Mouse (Mus musculus): ENCODE measurements around the gene Mrps22. TPM values are rescaled to one million over a fixed set of nuclear protein-coding genes. Genes with fewer than 3 reads are reported as not detected.
A peak's percentile ranks its signal among the peaks of the same experiment; 100 is the strongest.

Gene Mrps22
- total and polyA plus RNA-seq, 2 experiments from 2014 or later, result 46.7 to 54.1 TPM

DNA sequence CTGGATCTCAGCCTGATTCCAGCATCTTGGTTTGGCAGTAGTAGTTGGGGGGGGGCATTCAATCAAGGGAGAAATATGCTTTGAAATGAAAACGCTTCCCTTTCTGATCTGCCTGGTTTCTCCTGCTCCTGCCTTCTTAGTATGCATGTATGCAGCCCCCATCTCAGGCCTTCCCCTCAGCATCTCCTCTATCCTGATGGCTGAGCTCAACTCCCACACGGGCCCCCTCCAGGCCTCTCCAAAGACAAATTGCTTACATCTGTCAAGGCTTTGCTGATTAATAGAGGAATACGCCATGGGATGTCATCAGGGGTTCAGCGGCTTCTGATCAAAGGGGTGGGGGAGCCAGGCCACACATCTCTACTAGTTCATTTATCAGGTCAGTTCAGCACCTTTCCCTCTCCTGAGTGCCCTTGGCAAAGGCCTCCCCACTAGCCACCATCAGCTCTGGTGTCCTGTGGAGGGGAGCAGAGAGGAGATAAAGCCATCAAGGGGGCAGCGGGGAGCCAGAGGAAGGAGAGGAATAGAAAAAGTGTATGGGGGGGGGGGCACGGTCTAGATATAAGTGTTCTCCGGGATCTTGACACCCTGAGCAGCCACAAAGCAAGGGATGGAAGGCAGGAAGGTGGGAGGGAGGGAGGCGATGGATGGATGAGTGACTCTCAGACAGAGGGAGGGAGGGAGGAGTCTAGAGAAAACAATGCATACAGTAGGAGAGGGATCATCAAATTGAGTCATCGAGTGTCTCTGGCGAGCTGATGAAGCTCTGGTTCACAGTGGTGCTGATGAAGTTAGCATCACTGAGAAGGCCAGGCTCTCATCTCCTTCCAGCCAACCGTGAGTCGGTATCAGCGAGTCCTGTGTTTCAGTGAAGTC, 32.1 kb upstream of the Mrps22 start:
- 0 out of 2 replicates have a peak, but pooled peaks cover 3% of the 10 kb centered on the region for H3K27me3 ChIP-seq (ENCODE audit: control insufficient read depth, insufficient read depth, low read length)
- H3K9ac ChIP-seq (replicated peaks; ENCODE audit: low read depth, low read length), result no peak overlapping the region
- H3K27ac ChIP-seq (ENCODE audit: low read depth), result no peak overlapping the region
- no peak overlapping the region for H3K4me3 ChIP-seq (ENCODE audit: low read depth, low read length)
- H3K36me3 ChIP-seq (replicated peaks; ENCODE audit: control insufficient read depth, insufficient read depth, low read length), result no peaks in the 10 kb centered on the region
- DNase-seq (ENCODE audit: low spot score), result no peak
- 57% methylated on average over 13 of the region's 13 CpGs for WGBS
- no peak overlapping the region for H3K4me2 ChIP-seq (ENCODE audit: low read depth, low read length)
- H3K4me1 ChIP-seq (ENCODE audit: control insufficient read depth, insufficient read depth), result no peaks in the 10 kb centered on the region
- TF ChIP-seq CTCF (IDR thresholded peaks at IDR 0.05; ENCODE audit: low read depth) (no peak), EP300 (IDR thresholded peaks at IDR 0.05; ENCODE audit: low read depth) (no peak)
- ATAC-seq (ENCODE audit: insufficient read depth, low read depth), result no peak
- no peaks in the 10 kb centered on the region for H3K9me3 ChIP-seq (replicated peaks; ENCODE audit: control insufficient read depth, low read length)

GRCm38 (mm10) chr9:98628480-98628879, 27.0 kb upstream of the Mrps22 start:
- H3K4me2 ChIP-seq (ENCODE audit: low read depth, low read length), result no peak overlapping the region
- no peaks in the 10 kb centered on the region for H3K4me1 ChIP-seq (ENCODE audit: control insufficient read depth, insufficient read depth)
- 0 out of 2 replicates have a peak, but pooled peaks cover 3% of the 10 kb centered on the region for H3K27me3 ChIP-seq (ENCODE audit: control insufficient read depth, insufficient read depth, low read length)
- H3K9me3 ChIP-seq (replicated peaks; ENCODE audit: control insufficient read depth, low read length), result no peaks in the 10 kb centered on the region
- no peak for ATAC-seq (ENCODE audit: insufficient read depth, low read depth)
- 20% methylated on average over 3 of the region's 3 CpGs for WGBS
- no peak overlapping the region for H3K27ac ChIP-seq (ENCODE audit: low read depth)
- H3K4me3 ChIP-seq (ENCODE audit: low read depth, low read length), result no peak overlapping the region
- TF ChIP-seq EP300 (IDR thresholded peaks at IDR 0.05; ENCODE audit: low read depth) (no peak), CTCF (IDR thresholded peaks at IDR 0.05; ENCODE audit: low read depth) (peak; percentile 14; the same call in 1 of the 2 replicates)
- no peaks in the 10 kb centered on the region for H3K36me3 ChIP-seq (replicated peaks; ENCODE audit: control insufficient read depth, insufficient read depth, low read length)
- H3K9ac ChIP-seq (replicated peaks; ENCODE audit: low read depth, low read length), result no peak overlapping the region
- DNase-seq (ENCODE audit: low spot score), result no peak

DNA sequence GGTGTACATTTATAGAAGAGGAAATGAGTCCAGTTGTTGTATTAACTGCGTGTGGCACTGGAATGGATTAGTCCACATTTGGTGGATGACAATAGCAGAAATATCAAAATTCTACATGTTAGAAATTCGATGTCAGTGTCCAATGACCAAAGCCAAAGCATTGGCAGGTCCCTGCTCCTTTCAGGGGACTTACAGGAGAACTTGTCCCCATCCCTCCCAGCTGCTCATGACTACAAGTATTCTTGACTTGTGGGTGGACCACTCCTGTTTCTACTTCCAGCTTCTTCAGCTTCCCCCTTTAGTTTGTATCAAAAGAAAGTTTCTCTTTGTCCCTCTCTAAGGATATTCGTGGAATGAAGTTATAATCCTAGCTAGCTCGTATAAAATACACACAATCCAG, 3.4 kb upstream of the Mrps22 start:
- Histone ChIP-seq H3K9me3 (replicated peaks; ENCODE audit: control insufficient read depth, low read length) (no peaks in the 10 kb centered on the region), H3K9ac (replicated peaks; ENCODE audit: low read depth, low read length) (no peak overlapping the region), H3K27ac (ENCODE audit: low read depth) (no peak overlapping the region), H3K27me3 (ENCODE audit: control insufficient read depth, insufficient read depth, low read length) (no peaks in the 10 kb centered on the region), H3K4me3 (ENCODE audit: low read depth, low read length) (no peak overlapping the region), H3K36me3 (replicated peaks; ENCODE audit: control insufficient read depth, insufficient read depth, low read length) (no peaks in the 10 kb centered on the region), H3K4me1 (ENCODE audit: control insufficient read depth, insufficient read depth) (peaks cover 11% of the 10 kb centered on the region), H3K4me2 (ENCODE audit: low read depth, low read length) (no peak overlapping the region)
- TF ChIP-seq CTCF (IDR thresholded peaks at IDR 0.05; ENCODE audit: low read depth) (no peak), EP300 (IDR thresholded peaks at IDR 0.05; ENCODE audit: low read depth) (no peak)
- no peak for ATAC-seq (ENCODE audit: insufficient read depth, low read depth)
- WGBS, result 59% methylated on average over 4 of the region's 4 CpGs
- DNase-seq (ENCODE audit: low spot score), result no peak

GRCm38 (mm10) chr9:98601837-98602359, 438 bp upstream of the Mrps22 start:
- DNase-seq (ENCODE audit: low spot score) (no peak), ATAC-seq (ENCODE audit: insufficient read depth, low read depth) (no peak)
- Histone ChIP-seq H3K4me2 (ENCODE audit: low read depth, low read length) (peak overlapping the region; percentile 89), H3K27ac (ENCODE audit: low read depth) (no peak overlapping the region), H3K4me1 (ENCODE audit: control insufficient read depth, insufficient read depth) (peaks cover 11% of the 10 kb centered on the region), H3K36me3 (replicated peaks; ENCODE audit: control insufficient read depth, insufficient read depth, low read length) (peaks cover 12% of the 10 kb centered on the region; the same call in 1 of the 2 replicates), H3K9ac (replicated peaks; ENCODE audit: low read depth, low read length) (peak overlapping the region; percentile 71; the same call in 1 of the 2 replicates), H3K4me3 (ENCODE audit: low read depth, low read length) (peak overlapping the region; percentile 81), H3K27me3 (ENCODE audit: control insufficient read depth, insufficient read depth, low read length) (no peaks in the 10 kb centered on the region), H3K9me3 (replicated peaks; ENCODE audit: control insufficient read depth, low read length) (no peaks in the 10 kb centered on the region)
- 52% methylated on average over 11 of the region's 11 CpGs for WGBS
- TF ChIP-seq EP300 (IDR thresholded peaks at IDR 0.05; ENCODE audit: low read depth), result no peak
- TF ChIP-seq CTCF (IDR thresholded peaks at IDR 0.05; ENCODE audit: low read depth), result no peak

- no peak overlapping the region for H3K4me3 ChIP-seq (ENCODE audit: low read depth, low read length)
- no peak overlapping the region for H3K27ac ChIP-seq (ENCODE audit: low read depth)
- WGBS, result 77% methylated on average over 6 of the region's 6 CpGs
- TF ChIP-seq EP300 (IDR thresholded peaks at IDR 0.05; ENCODE audit: low read depth), result no peak
- TF ChIP-seq CTCF (IDR thresholded peaks at IDR 0.05; ENCODE audit: low read depth), result no peak
- no peak overlapping the region; the same call in 1 of the 2 replicates for H3K9ac ChIP-seq (replicated peaks; ENCODE audit: low read depth, low read length)
- H3K36me3 ChIP-seq (replicated peaks; ENCODE audit: control insufficient read depth, insufficient read depth, low read length), result peaks cover 27% of the 10 kb centered on the region
- no peaks in the 10 kb centered on the region for H3K9me3 ChIP-seq (replicated peaks; ENCODE audit: control insufficient read depth, low read length)
- DNase-seq (ENCODE audit: low spot score) (no peak), ATAC-seq (ENCODE audit: insufficient read depth, low read depth) (no peak)
- H3K4me1 ChIP-seq (ENCODE audit: control insufficient read depth, insufficient read depth), result peaks cover 11% of the 10 kb centered on the region
- no peak overlapping the region for H3K4me2 ChIP-seq (ENCODE audit: low read depth, low read length)
- no peaks in the 10 kb centered on the region for H3K27me3 ChIP-seq (ENCODE audit: control insufficient read depth, insufficient read depth, low read length)
Observed at GRCm38 (mm10) chr9:98600094-98600493, 1.4 kb downstream of the Mrps22 start.

All from heart, postnatal 0 days (tissue).